Mouse (Mus musculus): ENCODE results near the gene Rfx4. TPM values are rescaled to one million over a fixed set of nuclear protein-coding genes. Genes with fewer than 3 reads are reported as not detected.

Rfx4 gene
- polyA plus RNA-seq, 1 experiment from 2014 or later: 0.19 TPM

DNA sequence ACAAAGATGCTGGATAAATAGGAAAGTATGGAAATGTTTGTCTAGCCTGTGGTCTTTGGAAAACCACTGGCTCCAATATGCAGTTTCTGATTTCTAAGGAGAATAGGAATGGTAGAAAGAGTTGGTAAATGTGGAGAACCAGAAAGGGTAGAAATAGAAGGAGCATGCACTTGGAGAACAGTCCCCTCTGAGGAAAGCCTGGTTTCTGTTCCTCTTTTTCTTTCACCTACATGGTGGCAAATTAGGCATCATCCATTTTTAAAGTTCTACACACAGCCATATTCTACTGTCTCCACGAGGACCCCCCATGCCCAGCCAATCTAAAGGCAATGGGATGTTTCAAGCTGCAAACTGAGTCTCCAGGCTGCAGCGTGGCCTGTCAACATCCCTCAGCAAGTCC lies 81.5 kb downstream of the Rfx4 start:
- ATAC-seq (ENCODE audit: low FRiP score, low TSS enrichment): no peak
- H3K4me1 ChIP-seq (ENCODE audit: control insufficient read depth, insufficient read depth, low read length): no peaks in the 10 kb centered on the region
- no peak overlapping the region for H3K4me2 ChIP-seq (replicated peaks; ENCODE audit: low read depth, low read length)
- no peaks in the 10 kb centered on the region for H3K9me3 ChIP-seq (ENCODE audit: control insufficient read depth, low read length)
- H3K9ac ChIP-seq (ENCODE audit: low read depth, low read length): no peak overlapping the region
- WGBS: 86% methylated on average over 2 of the region's 2 CpGs
- H3K36me3 ChIP-seq (ENCODE audit: control insufficient read depth, insufficient read depth, low read length): no peaks in the 10 kb centered on the region
- H3K27ac ChIP-seq (ENCODE audit: low read depth, low read length): no peak overlapping the region
- no peak overlapping the region for H3K4me3 ChIP-seq (ENCODE audit: low read length)
- H3K27me3 ChIP-seq (ENCODE audit: control insufficient read depth, insufficient read depth, low read length): no peaks in the 10 kb centered on the region

DNA sequence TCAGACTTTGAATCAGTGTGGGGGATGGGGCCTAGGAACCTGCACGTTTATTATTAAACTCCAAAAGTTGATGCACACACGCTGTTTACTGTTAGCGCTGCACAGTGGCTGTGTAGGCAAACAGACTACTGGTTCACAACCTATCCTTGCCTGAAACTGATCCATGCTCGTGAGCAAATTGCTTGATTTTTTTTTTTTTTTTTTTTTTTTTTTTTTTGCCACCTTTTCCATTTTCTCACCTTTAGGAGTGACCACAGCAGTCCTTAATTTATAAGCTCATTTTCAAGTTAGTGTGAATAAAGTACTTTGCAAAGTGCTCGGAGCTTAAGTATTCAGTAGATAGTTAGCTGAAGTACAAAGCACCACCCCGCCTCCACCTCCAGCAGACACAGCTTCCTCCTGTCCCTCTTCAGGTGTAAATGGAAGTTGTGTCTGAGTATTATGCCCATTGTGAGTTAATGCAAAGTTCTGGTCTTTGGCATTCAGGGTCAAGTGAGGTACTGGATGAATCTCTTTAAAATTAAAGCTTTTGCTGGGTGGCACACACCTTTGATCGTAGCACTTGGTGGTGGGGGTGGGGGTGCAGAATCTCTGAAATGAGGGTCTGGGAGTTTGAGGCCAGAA lies 83.1 kb downstream of the Rfx4 start:
- Histone ChIP-seq H3K36me3 (ENCODE audit: control insufficient read depth, insufficient read depth, low read length) (no peaks in the 10 kb centered on the region), H3K27ac (ENCODE audit: low read depth, low read length) (no peak overlapping the region), H3K4me1 (ENCODE audit: control insufficient read depth, insufficient read depth, low read length) (no peaks in the 10 kb centered on the region), H3K27me3 (ENCODE audit: control insufficient read depth, insufficient read depth, low read length) (no peaks in the 10 kb centered on the region), H3K4me3 (ENCODE audit: low read length) (no peak overlapping the region), H3K4me2 (replicated peaks; ENCODE audit: low read depth, low read length) (no peak overlapping the region), H3K9me3 (ENCODE audit: control insufficient read depth, low read length) (no peaks in the 10 kb centered on the region), H3K9ac (ENCODE audit: low read depth, low read length) (no peak overlapping the region)
- no peak for ATAC-seq (ENCODE audit: low FRiP score, low TSS enrichment)
- 57% methylated on average over 7 of the region's 7 CpGs for WGBS

DNA sequence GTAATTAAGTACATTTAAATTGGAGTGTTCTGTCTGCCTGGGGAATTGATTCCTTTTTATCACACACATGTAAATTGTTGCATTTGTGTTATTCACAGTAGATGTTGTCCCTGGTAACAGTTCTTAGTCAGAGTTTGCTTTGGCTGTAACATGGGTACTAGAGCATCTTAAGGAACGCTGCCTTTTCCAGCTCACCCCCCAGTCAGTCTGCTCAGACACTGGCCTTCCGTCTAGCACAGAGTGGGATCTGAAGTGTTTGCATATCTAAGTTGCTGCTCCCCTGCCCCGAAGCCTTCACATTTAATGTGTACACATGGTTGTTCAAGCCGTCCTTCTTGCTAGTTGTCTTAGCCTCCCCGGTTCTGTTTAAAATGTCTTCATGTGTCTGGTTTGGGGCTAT lies 90.8 kb downstream of the Rfx4 start:
- ATAC-seq (ENCODE audit: low FRiP score, low TSS enrichment): no peak
- 74% methylated on average over 5 of the region's 5 CpGs for WGBS
- Histone ChIP-seq H3K4me2 (replicated peaks; ENCODE audit: low read depth, low read length) (no peak overlapping the region), H3K9me3 (ENCODE audit: control insufficient read depth, low read length) (no peaks in the 10 kb centered on the region), H3K27ac (ENCODE audit: low read depth, low read length) (no peak overlapping the region), H3K36me3 (ENCODE audit: control insufficient read depth, insufficient read depth, low read length) (no peaks in the 10 kb centered on the region), H3K4me1 (ENCODE audit: control insufficient read depth, insufficient read depth, low read length) (no peaks in the 10 kb centered on the region), H3K4me3 (ENCODE audit: low read length) (no peak overlapping the region), H3K27me3 (ENCODE audit: control insufficient read depth, insufficient read depth, low read length) (no peaks in the 10 kb centered on the region), H3K9ac (ENCODE audit: low read depth, low read length) (no peak overlapping the region)

DNA sequence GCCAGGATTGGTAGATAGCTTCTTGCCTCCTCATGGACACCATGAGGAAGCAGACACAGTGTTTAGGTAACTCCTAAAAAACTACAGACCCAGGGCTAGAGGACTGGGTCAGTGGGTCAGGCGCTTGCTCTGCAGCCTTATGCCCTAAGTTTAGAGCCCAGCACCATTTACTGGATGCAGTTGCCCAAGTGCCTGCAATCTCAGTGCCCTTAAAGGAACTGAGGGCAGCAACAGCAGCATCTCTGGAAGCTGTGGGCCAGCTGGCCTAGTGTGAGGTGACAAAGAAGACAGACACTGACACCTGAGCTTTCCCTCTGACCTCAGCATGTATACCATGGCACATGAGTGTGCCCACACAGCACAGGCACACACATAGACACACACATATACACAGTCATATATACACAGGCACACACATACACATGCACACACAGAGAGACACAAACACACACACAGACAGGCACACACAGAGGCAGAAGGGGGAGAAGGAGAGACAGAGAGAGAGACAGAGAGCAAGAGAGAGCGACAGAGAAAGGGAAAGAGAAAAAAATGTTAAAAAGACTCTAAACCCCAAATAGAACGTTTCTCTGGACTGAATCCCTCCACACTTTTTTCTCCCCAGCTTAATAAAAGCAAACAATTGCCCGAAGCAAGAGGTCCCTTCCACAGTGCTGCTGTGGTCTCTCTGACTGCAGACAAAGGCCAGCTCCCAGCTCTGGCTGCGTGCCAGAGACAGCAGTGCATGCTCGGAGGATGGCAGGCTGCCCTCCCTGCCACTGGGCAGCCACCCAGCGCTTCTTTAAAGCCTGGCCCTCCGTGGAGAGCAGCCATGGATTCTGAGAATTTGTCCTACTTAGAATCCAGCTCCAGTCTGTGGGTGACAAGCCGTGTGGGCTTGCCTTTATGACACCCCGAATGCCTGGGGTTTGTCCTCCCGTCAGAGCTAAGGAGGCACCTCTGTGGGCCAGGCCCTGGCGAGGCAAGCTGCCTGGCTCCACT lies 96.4 kb downstream of the Rfx4 start:
- Histone ChIP-seq H3K27ac (ENCODE audit: low read depth, low read length) (no peak overlapping the region), H3K9ac (ENCODE audit: low read depth, low read length) (no peak overlapping the region), H3K4me2 (replicated peaks; ENCODE audit: low read depth, low read length) (no peak overlapping the region), H3K4me3 (ENCODE audit: low read length) (no peak overlapping the region), H3K27me3 (ENCODE audit: control insufficient read depth, insufficient read depth, low read length) (no peaks in the 10 kb centered on the region), H3K9me3 (ENCODE audit: control insufficient read depth, low read length) (no peaks in the 10 kb centered on the region), H3K36me3 (ENCODE audit: control insufficient read depth, insufficient read depth, low read length) (no peaks in the 10 kb centered on the region), H3K4me1 (ENCODE audit: control insufficient read depth, insufficient read depth, low read length) (no peaks in the 10 kb centered on the region)
- WGBS: 54% methylated on average over 12 of the region's 12 CpGs
- ATAC-seq (ENCODE audit: low FRiP score, low TSS enrichment): 0 out of 2 replicates have a peak, but pooled peaks have one; percentile 64

DNA sequence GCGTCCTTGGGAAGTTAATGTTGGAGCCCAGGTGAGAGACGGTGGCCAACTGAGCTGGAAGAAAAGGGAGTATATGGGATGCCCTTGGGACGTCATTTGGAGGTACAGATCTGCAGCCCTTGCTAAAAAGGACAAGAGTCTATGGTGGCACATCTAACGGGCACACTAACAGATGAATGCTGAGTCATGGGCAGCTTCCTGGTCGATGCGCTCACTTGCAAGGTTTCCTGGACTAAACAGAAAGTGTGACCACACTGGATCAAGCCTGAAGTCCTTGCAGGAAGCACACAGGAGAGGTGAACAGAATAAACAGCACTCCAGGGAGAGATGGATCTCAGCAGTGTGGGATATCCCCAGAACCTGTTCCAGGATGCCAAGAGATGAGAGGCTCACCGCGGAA lies 98.2 kb downstream of the Rfx4 start:
- H3K9ac ChIP-seq (ENCODE audit: low read depth, low read length): no peak overlapping the region
- no peaks in the 10 kb centered on the region for H3K36me3 ChIP-seq (ENCODE audit: control insufficient read depth, insufficient read depth, low read length)
- H3K9me3 ChIP-seq (ENCODE audit: control insufficient read depth, low read length): no peaks in the 10 kb centered on the region
- WGBS: 87% methylated on average over 8 of the region's 8 CpGs
- H3K4me3 ChIP-seq (ENCODE audit: low read length): no peak overlapping the region
- H3K27ac ChIP-seq (ENCODE audit: low read depth, low read length): no peak overlapping the region
- no peaks in the 10 kb centered on the region for H3K27me3 ChIP-seq (ENCODE audit: control insufficient read depth, insufficient read depth, low read length)
- no peaks in the 10 kb centered on the region for H3K4me1 ChIP-seq (ENCODE audit: control insufficient read depth, insufficient read depth, low read length)
- ATAC-seq (ENCODE audit: low FRiP score, low TSS enrichment): no peak
- no peak overlapping the region for H3K4me2 ChIP-seq (replicated peaks; ENCODE audit: low read depth, low read length)

DNA sequence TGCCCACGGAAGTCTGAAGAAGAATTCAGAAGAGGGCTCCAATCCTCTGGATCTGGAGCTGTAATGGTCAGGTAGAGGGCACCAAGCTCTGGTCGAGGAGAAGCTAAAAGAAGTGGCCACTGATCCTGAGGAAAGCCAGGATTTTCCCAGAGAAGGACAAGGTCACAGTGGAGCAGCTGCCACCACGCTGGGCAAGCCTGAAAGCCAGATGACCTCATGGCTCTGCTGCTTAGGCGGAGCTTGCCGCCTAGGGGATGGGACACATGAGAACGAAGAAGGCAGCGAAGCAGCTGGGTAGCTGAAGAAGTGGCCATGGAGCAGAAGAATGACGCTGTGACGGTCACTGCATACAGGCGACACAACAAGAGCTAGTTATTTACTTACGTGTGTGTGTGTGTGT lies 99.6 kb downstream of the Rfx4 start:
- H3K4me2 ChIP-seq (replicated peaks; ENCODE audit: low read depth, low read length): no peak overlapping the region
- 75% methylated on average over 11 of the region's 11 CpGs for WGBS
- no peak for ATAC-seq (ENCODE audit: low FRiP score, low TSS enrichment)
- no peaks in the 10 kb centered on the region for H3K27me3 ChIP-seq (ENCODE audit: control insufficient read depth, insufficient read depth, low read length)
- no peaks in the 10 kb centered on the region for H3K4me1 ChIP-seq (ENCODE audit: control insufficient read depth, insufficient read depth, low read length)
- no peaks in the 10 kb centered on the region for H3K9me3 ChIP-seq (ENCODE audit: control insufficient read depth, low read length)
- no peaks in the 10 kb centered on the region for H3K36me3 ChIP-seq (ENCODE audit: control insufficient read depth, insufficient read depth, low read length)
- no peak overlapping the region for H3K4me3 ChIP-seq (ENCODE audit: low read length)
- no peak overlapping the region for H3K9ac ChIP-seq (ENCODE audit: low read depth, low read length)
- no peak overlapping the region for H3K27ac ChIP-seq (ENCODE audit: low read depth, low read length)

DNA sequence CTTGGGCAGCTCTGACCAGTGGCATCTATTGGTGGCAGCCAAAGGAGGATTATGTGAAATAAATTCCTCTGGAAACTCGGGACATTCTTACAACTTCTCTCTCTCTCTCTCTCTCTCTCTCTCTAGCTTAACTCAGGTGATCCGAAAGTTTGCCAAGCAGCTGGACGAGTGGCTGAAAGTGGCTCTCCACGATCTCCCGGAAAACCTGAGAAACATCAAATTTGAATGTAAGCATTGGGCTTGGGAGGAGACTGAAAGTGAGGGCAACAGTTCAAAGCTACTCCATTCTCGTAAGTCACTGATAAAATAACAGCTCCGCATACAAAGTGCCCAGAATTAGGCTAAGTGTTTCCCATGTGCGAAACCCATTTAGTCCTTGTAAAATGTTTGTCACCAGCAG lies 102.5 kb downstream of the Rfx4 start:
- H3K9ac ChIP-seq (ENCODE audit: low read depth, low read length): no peak overlapping the region
- no peaks in the 10 kb centered on the region for H3K4me1 ChIP-seq (ENCODE audit: control insufficient read depth, insufficient read depth, low read length)
- H3K36me3 ChIP-seq (ENCODE audit: control insufficient read depth, insufficient read depth, low read length): no peaks in the 10 kb centered on the region
- no peak overlapping the region for H3K4me3 ChIP-seq (ENCODE audit: low read length)
- no peak overlapping the region for H3K4me2 ChIP-seq (replicated peaks; ENCODE audit: low read depth, low read length)
- no peak overlapping the region for H3K27ac ChIP-seq (ENCODE audit: low read depth, low read length)
- no peak for ATAC-seq (ENCODE audit: low FRiP score, low TSS enrichment)
- 60% methylated on average over 8 of the region's 8 CpGs for WGBS
- H3K27me3 ChIP-seq (ENCODE audit: control insufficient read depth, insufficient read depth, low read length): no peaks in the 10 kb centered on the region
- H3K9me3 ChIP-seq (ENCODE audit: control insufficient read depth, low read length): no peaks in the 10 kb centered on the region

DNA sequence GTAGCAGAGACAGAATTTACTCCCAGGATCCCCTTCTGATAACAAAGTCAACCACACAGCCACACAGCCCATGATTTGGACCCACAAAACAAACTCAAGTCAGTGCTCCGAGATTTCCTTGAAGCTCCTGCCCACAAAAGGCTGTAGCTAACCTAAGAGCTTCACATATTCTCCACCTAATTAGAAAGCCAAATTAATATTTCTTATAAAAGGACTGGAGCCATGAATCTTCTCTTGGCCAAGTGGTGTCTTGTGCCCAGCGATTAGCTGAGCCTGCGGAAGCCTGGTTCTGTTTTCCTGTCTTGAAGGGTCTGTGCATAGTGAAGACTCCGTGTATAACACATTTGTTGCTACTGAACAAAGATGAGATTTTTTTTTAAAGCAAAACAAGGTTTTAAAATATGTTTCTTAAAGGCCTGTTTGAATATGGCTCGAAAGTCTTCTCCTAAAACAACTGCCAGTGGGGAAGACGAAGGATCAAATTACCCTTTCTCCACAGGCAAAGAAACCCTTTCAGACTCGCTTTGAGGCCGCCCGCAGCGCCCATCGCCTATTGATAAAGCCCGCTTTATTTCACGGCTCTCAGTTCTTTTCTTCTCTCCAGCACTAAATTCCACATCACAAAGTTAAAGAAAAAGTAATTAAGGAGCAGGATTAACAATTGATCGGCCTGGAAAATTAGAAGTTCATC lies 103.1 kb downstream of the Rfx4 start:
- Histone ChIP-seq H3K4me1 (ENCODE audit: control insufficient read depth, insufficient read depth, low read length) (no peaks in the 10 kb centered on the region), H3K27ac (ENCODE audit: low read depth, low read length) (no peak overlapping the region), H3K4me3 (ENCODE audit: low read length) (no peak overlapping the region), H3K4me2 (replicated peaks; ENCODE audit: low read depth, low read length) (no peak overlapping the region), H3K27me3 (ENCODE audit: control insufficient read depth, insufficient read depth, low read length) (no peaks in the 10 kb centered on the region), H3K9me3 (ENCODE audit: control insufficient read depth, low read length) (no peaks in the 10 kb centered on the region), H3K9ac (ENCODE audit: low read depth, low read length) (no peak overlapping the region), H3K36me3 (ENCODE audit: control insufficient read depth, insufficient read depth, low read length) (no peaks in the 10 kb centered on the region)
- ATAC-seq (ENCODE audit: low FRiP score, low TSS enrichment): no peak
- WGBS: 13% methylated on average over 14 of the region's 14 CpGs

Measured in kidney, embryonic 14.5 days (tissue).